Mouse (Mus musculus) limb, embryonic 15.5 days (tissue): ENCODE results near the gene Mrpl41. TPM values are rescaled to one million over a fixed set of nuclear protein-coding genes. Genes with fewer than 3 reads are reported as not detected.

ENCODE experiments used
- ATAC-seq: fragments of 200-750 bp; cut with Nextera tagmentation; 2 replicates; pipeline ENCODE4 v1.8.0; 2017; ENCODE audit warnings: low read depth, moderate TSS enrichment; ENCODE audit not compliant: insufficient number of reproducible peaks, low FRiP score, low TSS enrichment
- H3K27ac ChIP-seq: fragments of 300-500 bp; sonication (generic); 2 replicates; pipeline ENCODE4 v1.5.1; 2015; ENCODE audit warnings: moderate library complexity, mild to moderate bottlenecking, inconsistent platforms
- H3K27me3 ChIP-seq: fragments of 300-500 bp; sonication (generic); 2 replicates; pipeline ENCODE4 v1.6.1; 2015; ENCODE audit warnings: inconsistent platforms
- H3K36me3 ChIP-seq: fragments of 300-500 bp; sonication (generic); 2 replicates; pipeline ENCODE4 v1.6.1; 2015; ENCODE audit warnings: inconsistent platforms
- H3K4me1 ChIP-seq: fragments of 300-500 bp; sonication (generic); 2 replicates; pipeline ENCODE4 v1.6.1; 2015; ENCODE audit warnings: inconsistent platforms
- H3K4me2 ChIP-seq: fragments of 300-500 bp; sonication (generic); 2 replicates; pipeline ENCODE4 v1.6.1; 2015; ENCODE audit warnings: mild to moderate bottlenecking, inconsistent platforms
- H3K4me3 ChIP-seq: fragments of 300-500 bp; sonication (generic); 2 replicates; pipeline ENCODE4 v1.5.1; 2015; ENCODE audit warnings: mild to moderate bottlenecking, inconsistent platforms
- H3K9ac ChIP-seq: fragments of 300-500 bp; sonication (generic); 2 replicates; pipeline ENCODE4 v1.6.1; 2015; ENCODE audit warnings: inconsistent platforms
- H3K9me3 ChIP-seq: fragments of 300-500 bp; sonication (generic); 2 replicates; pipeline ENCODE4 v1.6.1; 2016; ENCODE audit warnings: inconsistent platforms
- WGBS: fragments of 180-500 bp; shearing (Covaris S2); methylation state at CpG from one replicate; pipeline ENCODE4 v1.1.7; 2015; 5-methylcytosine and 5-hydroxymethylcytosine counted together
- polyA plus RNA-seq: library from polyadenylated mRNA; unstranded; fragments of >200 nt; fragmentation: Nextera tagmentation; extraction: Ambion mirVana; gene quantifications from 2 replicates; pipeline ENCODE4 v1.2.1, GENCODE M21; 2015

The Mrpl41 gene
- polyA plus RNA-seq: 117 TPM in 2 replicates

GRCm38 (mm10) chr2:24974906-24975703, at the start of gene Mrpl41:
Mrpl41 (minus strand) TSS chr2:24975098.
- peak within 1 kb of the TSS; percentile 95 for H3K27ac ChIP-seq
- peaks cover 18% of the 10 kb centered on the region for H3K4me1 ChIP-seq
- ATAC-seq: peak; percentile 98
- peak within 1 kb of the TSS; percentile 89 for H3K4me3 ChIP-seq
- peak within 1 kb of the TSS; percentile 96 for H3K4me2 ChIP-seq
- no peaks in the 10 kb centered on the region for H3K27me3 ChIP-seq
- WGBS: under 1% methylated on average over 62 of the region's 64 CpGs
- H3K9ac ChIP-seq: peak within 1 kb of the TSS; percentile 82
- no peaks in the 10 kb centered on the region for H3K9me3 ChIP-seq
- H3K36me3 ChIP-seq: peaks cover 29% of the 10 kb centered on the region

- Histone ChIP-seq H3K4me1 (no peaks in the 10 kb centered on the region), H3K27me3 (no peaks in the 10 kb centered on the region), H3K4me2 (no peak overlapping the region), H3K9me3 (no peaks in the 10 kb centered on the region), H3K4me3 (no peak overlapping the region), H3K36me3 (no peaks in the 10 kb centered on the region; the same call in 1 of the 2 replicates), H3K27ac (no peak overlapping the region), H3K9ac (no peak overlapping the region)
- ATAC-seq: no peak
- WGBS: 96% methylated on average over 1 of the region's 1 CpGs
Measured at GRCm38 (mm10) chr2:25022678-25023077, 47.8 kb upstream of the Mrpl41 start.

DNA sequence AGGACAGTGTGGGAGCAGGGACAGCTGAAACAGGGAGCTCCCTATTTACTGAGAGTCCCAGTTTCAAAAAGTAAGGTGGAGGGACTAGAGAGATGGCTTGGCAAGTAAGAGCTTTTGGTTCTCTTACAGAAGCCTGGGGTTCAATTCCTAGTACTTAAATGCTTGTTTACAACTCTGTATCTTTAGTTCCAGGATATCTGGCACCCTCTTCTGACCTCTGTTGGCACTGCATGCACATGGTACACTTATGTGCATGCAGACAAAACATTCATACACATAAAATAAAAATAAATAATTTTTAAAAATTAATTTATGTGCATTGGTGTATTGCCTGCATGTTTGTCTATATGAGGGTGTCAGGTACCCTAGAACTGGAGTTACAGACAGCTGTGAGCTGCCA, 33.4 kb upstream of the Mrpl41 start:
- Histone ChIP-seq H3K4me1 (no peaks in the 10 kb centered on the region), H3K4me3 (no peak overlapping the region), H3K9me3 (no peaks in the 10 kb centered on the region), H3K36me3 (no peaks in the 10 kb centered on the region), H3K9ac (no peak overlapping the region), H3K27me3 (no peaks in the 10 kb centered on the region), H3K27ac (no peak overlapping the region), H3K4me2 (no peak overlapping the region)
- ATAC-seq: no peak

- WGBS: 79% methylated on average over 1 of the region's 1 CpGs
- H3K4me1 ChIP-seq: no peaks in the 10 kb centered on the region
- H3K4me3 ChIP-seq: no peak overlapping the region
- ATAC-seq: no peak
- H3K9me3 ChIP-seq: no peaks in the 10 kb centered on the region
- H3K27me3 ChIP-seq: no peaks in the 10 kb centered on the region
- no peak overlapping the region for H3K27ac ChIP-seq
- H3K9ac ChIP-seq: no peak overlapping the region
- H3K36me3 ChIP-seq: peaks cover 4% of the 10 kb centered on the region
- no peak overlapping the region for H3K4me2 ChIP-seq
Measured at GRCm38 (mm10) chr2:25006767-25007166, 31.9 kb upstream of the Mrpl41 start.

GRCm38 (mm10) chr2:25003946-25004786, 29.3 kb upstream of the Mrpl41 start:
- H3K9me3 ChIP-seq: no peaks in the 10 kb centered on the region
- no peak overlapping the region for H3K27ac ChIP-seq
- no peak for ATAC-seq
- no peaks in the 10 kb centered on the region for H3K4me1 ChIP-seq
- 85% methylated on average over 9 of the region's 9 CpGs for WGBS
- H3K27me3 ChIP-seq: no peaks in the 10 kb centered on the region
- H3K4me2 ChIP-seq: no peak overlapping the region
- no peak overlapping the region for H3K4me3 ChIP-seq
- H3K36me3 ChIP-seq: peaks cover 4% of the 10 kb centered on the region
- no peak overlapping the region for H3K9ac ChIP-seq

GRCm38 (mm10) chr2:25000544-25001235, 25.8 kb upstream of the Mrpl41 start:
- Histone ChIP-seq H3K36me3 (peaks cover 10% of the 10 kb centered on the region), H3K4me1 (no peaks in the 10 kb centered on the region), H3K4me3 (no peak overlapping the region), H3K27me3 (no peaks in the 10 kb centered on the region), H3K9me3 (no peaks in the 10 kb centered on the region), H3K4me2 (no peak overlapping the region), H3K27ac (no peak overlapping the region), H3K9ac (no peak overlapping the region)
- WGBS: 58% methylated on average over 3 of the region's 3 CpGs
- ATAC-seq: no peak

DNA sequence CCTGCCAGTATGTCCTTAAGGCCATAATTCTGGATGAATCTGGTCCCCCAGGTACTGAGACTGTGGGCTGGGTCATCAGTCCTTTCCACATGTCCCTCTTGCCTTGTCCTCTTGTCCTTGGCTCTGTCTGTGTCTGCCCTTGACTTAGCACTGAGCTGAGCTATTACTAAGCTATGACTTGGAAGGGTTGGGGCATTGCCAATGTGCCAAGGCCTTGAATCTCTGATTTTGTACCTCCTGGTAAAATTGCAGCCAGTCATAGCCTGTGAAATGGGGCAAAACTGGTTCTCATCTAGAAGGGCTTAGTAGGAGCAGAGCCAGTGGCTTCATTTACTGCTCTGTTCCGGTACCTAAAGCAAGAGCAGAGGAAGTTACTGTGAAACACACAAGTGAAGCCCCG, 21.6 kb upstream of the Mrpl41 start:
- Histone ChIP-seq H3K36me3 (0 out of 2 replicates have a peak, but pooled peaks cover 6% of the 10 kb centered on the region), H3K9me3 (no peaks in the 10 kb centered on the region), H3K27ac (no peak overlapping the region), H3K4me3 (no peak overlapping the region), H3K4me1 (no peaks in the 10 kb centered on the region), H3K27me3 (no peaks in the 10 kb centered on the region), H3K4me2 (no peak overlapping the region), H3K9ac (no peak overlapping the region)
- 95% methylated on average over 2 of the region's 2 CpGs for WGBS
- ATAC-seq: no peak

DNA sequence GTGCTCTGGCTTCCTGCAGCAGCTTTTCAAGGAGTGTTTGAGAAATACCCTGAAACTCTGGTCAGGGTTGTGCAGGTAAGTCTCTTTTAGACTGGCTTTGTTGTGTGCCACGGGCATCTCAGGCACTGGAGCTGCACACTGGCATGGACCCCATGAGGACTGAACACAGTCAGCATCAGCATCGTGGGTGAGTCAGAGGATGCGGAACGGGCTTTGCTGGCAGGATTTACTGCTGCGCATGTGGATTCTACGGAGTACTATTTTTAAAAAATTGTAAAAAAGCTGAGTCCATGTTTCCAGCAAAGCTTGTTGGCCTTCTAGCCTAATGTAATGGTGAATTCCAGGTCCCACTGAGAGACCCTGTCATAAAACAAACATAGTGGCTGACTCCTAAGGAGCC, 20.4 kb upstream of the Mrpl41 start:
- H3K4me2 ChIP-seq: no peak overlapping the region
- no peak for ATAC-seq
- no peak overlapping the region for H3K9ac ChIP-seq
- WGBS: 87% methylated on average over 6 of the region's 6 CpGs
- no peaks in the 10 kb centered on the region for H3K4me1 ChIP-seq
- no peak overlapping the region for H3K27ac ChIP-seq
- H3K27me3 ChIP-seq: no peaks in the 10 kb centered on the region
- H3K9me3 ChIP-seq: no peaks in the 10 kb centered on the region
- H3K4me3 ChIP-seq: no peak overlapping the region
- 0 out of 2 replicates have a peak, but pooled peaks cover 6% of the 10 kb centered on the region for H3K36me3 ChIP-seq

GRCm38 (mm10) chr2:24987762-24988161, 12.9 kb upstream of the Mrpl41 start:
- Histone ChIP-seq H3K36me3 (peaks cover 6% of the 10 kb centered on the region; the same call in 1 of the 2 replicates), H3K4me3 (no peak overlapping the region), H3K9ac (no peak overlapping the region), H3K27ac (no peak overlapping the region), H3K4me2 (no peak overlapping the region), H3K27me3 (no peaks in the 10 kb centered on the region), H3K4me1 (no peaks in the 10 kb centered on the region), H3K9me3 (no peaks in the 10 kb centered on the region)
- 49% methylated on average over 2 of the region's 2 CpGs for WGBS
- no peak for ATAC-seq

DNA sequence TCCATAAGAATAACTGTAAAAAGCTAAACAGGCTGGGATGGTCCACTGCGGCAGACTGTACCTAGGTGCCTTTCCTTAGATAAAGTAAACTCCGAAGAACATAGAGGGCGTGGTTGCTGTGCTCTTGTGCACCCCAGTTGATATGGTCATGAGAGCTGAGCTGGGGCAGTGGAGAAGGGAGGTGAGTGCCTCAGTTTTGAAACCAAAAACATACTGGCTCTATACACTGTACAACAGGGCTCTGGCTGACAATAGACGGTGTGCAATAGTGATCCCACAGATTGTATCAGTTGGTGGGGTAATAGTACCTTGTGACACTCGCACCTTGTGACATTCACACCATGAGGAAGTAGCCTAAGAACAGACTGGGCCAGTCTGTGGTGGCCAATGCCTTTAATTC, 2.1 kb upstream of the Mrpl41 start:
- H3K4me2 ChIP-seq: no peak overlapping the region
- peaks cover 11% of the 10 kb centered on the region for H3K36me3 ChIP-seq
- H3K9me3 ChIP-seq: no peaks in the 10 kb centered on the region
- no peak overlapping the region for H3K9ac ChIP-seq
- no peaks in the 10 kb centered on the region for H3K27me3 ChIP-seq
- no peak for ATAC-seq
- no peak overlapping the region for H3K4me3 ChIP-seq
- 89% methylated on average over 5 of the region's 5 CpGs for WGBS
- no peak overlapping the region for H3K27ac ChIP-seq
- peaks cover 18% of the 10 kb centered on the region for H3K4me1 ChIP-seq

- peaks cover 18% of the 10 kb centered on the region for H3K4me1 ChIP-seq
- peak within 1 kb of the TSS; percentile 96 for H3K4me2 ChIP-seq
- peaks cover 22% of the 10 kb centered on the region for H3K36me3 ChIP-seq
- H3K4me3 ChIP-seq: peak within 1 kb of the TSS; percentile 89
- no peaks in the 10 kb centered on the region for H3K9me3 ChIP-seq
- H3K27ac ChIP-seq: peak within 1 kb of the TSS; percentile 95
- 1% methylated on average over 16 of the region's 16 CpGs for WGBS
- peak; percentile 54; the same call in 1 of the 2 replicates for ATAC-seq
- peak within 1 kb of the TSS; percentile 82 for H3K9ac ChIP-seq
- no peaks in the 10 kb centered on the region for H3K27me3 ChIP-seq
Measured at GRCm38 (mm10) chr2:24975704-24976297, 903 bp upstream of the Mrpl41 start, which contains the start of gene Pnpla7. Pnpla7 (plus strand) TSS chr2:24976033.
